Mouse (Mus musculus): ENCODE results near the gene Cactin. TPM values are rescaled to one million over a fixed set of nuclear protein-coding genes. Genes with fewer than 3 reads are reported as not detected.
A peak's percentile ranks its signal among the peaks of the same experiment; 100 is the strongest.

The Cactin gene
- polyA plus RNA-seq, 1 experiment: 31.9 TPM

DNA sequence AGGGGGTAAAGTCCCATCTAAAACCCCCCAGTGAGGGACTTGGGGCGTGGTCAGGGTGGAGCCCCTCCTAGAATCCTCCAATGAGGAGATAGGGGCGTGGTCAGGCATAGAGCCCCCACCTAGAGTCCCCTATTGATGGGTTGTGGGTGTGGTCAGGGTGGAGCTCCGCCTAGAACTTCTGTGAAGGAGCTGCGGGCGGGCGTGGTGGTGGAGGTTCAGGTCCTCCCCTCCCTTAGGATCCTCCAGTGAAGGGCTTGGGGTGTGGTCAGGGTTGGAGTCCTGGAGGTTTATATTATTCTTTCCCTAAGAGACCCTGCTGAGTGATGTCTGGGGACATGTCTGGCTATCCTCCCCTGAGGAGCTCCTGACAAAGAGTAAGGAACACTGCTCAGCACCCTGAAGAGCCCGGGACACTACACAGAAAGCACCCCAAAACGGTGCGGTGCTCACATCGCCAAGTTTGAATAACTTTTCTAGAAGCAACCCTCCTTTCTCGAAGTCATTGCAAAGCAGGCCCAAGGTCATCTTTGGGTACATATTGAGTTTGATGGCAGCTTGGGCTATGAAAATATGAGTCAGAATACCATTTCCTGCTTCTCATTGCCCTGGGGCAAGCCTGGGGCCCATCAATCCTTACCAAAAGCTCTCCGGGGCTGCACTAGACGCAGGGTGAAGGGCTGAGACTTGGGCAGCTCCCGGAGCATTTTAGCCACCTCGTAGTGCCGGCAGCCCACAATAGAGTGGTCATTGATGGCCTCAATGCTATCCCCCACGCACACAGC lies 19.8 kb downstream of the Cactin start:
- no peak for DNase-seq (ENCODE audit: extremely low spot score in 1 of 2, low spot score in 1 of 2)

DNA sequence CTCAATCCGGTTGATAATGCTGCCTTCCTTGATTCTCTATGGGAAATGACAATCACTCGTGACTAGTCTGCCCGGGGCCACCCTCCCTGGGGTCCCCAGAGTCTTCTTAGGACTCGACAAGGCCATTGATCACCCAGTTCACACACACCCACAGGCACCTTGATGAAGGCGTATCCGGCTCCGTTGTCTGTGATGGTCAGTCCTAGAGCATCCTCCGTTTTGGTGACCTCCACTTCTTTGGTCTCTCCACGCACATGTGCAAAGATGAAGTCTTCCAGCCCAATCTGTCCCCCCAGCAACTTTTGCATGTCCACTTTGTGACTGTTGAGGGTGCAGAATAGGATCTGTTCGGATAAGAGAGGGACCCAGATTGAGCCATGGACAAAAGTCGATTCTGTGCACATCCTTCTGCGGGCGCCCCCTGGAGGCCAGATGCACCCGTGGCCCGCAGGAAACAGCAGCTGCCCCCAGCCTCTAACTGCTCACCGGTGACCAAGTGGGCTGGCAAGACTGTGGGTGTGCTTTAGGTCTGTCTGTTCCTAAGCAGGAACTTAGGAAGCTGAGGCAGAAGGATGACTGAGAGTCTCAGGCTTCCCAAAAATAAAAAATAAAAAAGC lies 20.5 kb downstream of the Cactin start:
- peak in 1 of 2 experiments; percentile 69 for DNase-seq (ENCODE audit: extremely low spot score in 1 of 2, low spot score in 1 of 2)

DNA sequence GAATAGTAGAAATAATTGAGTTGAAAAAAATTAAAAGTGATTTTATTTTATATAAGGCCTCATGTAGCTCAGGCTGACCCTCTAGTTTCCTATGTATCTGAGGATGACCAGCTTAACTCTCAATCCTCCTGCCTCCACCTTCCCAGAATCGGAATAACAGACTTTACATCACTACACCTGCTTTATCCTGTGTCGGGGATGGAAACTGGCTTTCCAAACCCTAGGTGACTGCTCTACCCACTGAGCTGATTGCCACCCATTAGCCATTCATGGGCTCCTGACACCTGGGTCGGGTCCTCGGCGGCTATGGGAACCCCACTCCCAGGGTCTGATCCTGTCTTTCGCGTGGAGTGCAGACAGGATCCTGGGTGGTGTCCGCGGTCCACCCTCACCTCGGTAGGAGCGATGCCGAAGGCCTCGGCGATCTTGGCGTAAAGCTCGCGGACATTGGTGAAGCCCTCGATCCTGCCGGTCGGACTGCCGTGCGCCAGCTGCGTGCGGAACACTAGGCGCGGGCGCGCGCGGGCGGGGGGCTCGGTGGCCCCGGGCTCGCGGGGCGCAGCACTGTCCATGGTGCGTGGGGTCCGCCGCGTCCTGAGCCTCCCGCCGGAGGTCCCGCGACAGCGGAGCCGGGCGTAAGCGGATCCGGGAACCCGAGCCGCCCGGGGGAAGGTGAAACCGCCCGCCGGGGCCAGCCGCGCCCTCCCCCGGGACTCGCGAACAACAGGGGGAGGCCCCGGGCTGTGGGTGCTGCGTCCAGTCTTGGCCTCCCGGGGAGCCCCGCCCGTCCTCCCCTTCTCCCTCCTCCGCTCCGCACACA lies 22.0 kb downstream of the Cactin start, which contains the start of gene Gipc3:
Gene Gipc3, minus strand, starts transcription at position 581 of the 820 bp plus-strand sequence.
- DNase-seq (ENCODE audit: extremely low spot score in 1 of 2, low spot score in 1 of 2): no peak

DNA sequence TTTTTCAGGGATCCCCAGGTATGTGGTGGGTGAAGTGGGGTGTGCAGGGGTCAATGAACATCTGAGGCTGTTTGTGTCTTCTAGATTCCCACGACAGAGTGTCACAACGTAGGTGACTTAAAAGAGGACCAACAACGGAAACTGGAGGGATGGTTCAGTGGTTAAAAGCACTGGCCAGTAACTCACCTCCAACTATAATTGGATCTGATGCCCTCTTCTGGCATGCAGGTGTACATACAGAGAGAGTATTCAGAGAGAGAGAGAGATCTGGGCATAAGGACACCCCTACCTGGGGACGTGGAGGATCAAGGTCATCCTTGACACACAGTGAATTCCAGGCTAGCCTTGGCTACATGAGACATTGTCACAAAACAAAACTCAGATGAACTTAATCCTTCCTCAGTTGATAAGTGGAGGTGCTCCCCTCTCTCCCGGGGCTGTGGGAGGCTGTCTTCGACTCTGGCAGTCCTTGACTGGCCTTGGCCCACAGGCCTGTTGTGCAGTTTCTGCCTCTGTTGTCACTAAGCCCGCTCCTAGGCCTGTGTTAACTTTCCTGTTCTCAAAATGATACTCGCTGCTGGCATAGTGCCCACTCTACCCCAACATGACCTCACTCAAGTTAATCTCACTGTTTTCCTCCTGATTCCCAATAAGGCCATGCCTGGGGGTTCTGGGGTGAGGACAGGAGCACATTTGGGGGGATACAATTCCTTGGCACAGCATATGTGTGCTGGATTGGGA lies 23.7 kb downstream of the Cactin start:
- DNase-seq (ENCODE audit: extremely low spot score in 1 of 2, low spot score in 1 of 2): no peak

DNA sequence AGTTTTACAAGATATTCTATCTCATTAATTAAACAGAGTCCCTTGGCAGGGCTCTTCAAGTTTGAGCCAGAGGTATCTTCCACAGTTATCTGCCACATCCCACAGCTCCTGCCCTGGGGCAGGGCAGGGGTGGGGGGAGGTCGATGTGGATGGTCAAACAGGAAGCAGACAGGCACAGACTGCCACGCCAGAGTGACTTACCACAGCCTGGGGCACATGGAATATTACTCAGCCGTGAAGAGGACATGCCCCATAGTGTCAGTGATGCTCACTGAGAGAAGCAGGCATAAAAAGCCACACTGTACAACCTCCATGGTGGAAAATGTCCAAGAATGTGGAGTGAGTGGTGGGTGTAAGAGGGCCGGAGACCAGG lies 24.2 kb downstream of the Cactin start:
- DNase-seq (ENCODE audit: extremely low spot score in 1 of 2, low spot score in 1 of 2): no peak

DNA sequence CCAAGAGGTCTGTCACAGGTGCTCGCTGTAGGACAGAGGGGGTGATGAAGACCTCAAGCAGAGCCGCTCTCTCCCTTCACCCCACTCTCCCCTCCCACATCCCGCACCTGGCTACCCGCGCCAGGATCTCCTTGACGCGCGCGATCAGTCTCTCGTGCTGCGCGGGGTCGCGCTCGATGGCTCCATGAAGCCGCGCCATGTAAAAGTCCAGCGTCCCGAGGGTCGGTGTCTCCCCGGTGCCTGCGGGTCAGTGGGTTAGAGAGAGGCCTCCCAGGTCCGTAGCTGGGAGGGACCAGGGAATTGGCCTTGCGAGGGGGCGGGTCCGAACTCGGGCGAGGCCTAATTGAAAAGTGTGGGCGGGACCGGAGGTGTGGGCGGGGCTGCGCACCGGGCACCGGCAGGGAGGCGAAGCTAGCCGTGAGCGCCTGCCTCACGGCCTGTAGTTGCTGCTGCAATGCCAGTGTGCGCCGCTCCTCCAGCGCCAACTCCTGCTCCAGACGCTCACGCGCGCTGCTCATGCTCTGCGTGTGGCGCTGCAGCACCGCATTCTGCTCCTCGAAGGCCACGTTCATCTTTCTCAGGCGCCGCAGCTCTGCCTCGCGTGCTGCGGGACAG lies 25.7 kb downstream of the Cactin start:
- DNase-seq (ENCODE audit: extremely low spot score in 1 of 2, low spot score in 1 of 2): peak in 1 of 2 experiments; percentile 54

DNA sequence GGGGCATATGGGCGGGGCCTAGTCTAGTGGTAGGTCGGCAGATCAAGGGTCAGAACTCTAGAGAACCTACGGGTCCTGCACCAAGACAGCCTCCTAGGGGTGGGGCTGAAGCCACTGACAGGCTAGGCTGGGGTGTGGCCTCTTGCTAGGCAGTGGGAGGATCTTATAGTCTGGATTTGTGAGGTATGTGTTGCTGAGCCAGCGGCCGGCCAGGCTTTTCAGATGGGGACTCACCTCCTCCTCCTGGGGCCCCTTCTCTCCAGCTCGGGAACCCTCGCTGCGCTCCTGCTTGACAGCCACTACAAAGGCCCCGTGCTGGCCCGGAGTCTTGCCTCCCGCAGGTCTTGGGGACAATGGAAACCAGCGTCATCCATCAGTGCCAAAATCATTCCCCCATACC lies 28.2 kb downstream of the Cactin start:
- DNase-seq (ENCODE audit: extremely low spot score in 1 of 2, low spot score in 1 of 2): no peak

DNA sequence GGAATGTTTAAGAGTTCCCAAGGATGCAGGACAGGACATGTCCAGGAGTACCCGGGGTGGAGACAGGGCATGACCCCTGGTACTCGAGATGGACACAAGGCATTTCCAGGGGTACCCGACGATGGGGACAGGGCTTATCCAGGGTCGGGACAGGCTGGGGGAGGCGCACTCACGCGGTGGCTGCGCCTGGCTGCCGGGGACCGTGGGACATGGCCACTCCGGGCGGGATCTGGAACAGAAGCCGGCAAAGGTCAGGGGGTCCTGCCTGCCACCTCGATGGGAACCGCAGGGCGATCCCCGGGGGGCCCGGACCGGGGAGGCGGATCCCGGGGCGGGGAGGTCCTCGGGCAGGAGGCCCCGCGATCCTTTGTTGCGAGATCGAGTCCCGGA lies 29.1 kb downstream of the Cactin start:
- DNase-seq (ENCODE audit: extremely low spot score in 1 of 2, low spot score in 1 of 2): no peak

DNA sequence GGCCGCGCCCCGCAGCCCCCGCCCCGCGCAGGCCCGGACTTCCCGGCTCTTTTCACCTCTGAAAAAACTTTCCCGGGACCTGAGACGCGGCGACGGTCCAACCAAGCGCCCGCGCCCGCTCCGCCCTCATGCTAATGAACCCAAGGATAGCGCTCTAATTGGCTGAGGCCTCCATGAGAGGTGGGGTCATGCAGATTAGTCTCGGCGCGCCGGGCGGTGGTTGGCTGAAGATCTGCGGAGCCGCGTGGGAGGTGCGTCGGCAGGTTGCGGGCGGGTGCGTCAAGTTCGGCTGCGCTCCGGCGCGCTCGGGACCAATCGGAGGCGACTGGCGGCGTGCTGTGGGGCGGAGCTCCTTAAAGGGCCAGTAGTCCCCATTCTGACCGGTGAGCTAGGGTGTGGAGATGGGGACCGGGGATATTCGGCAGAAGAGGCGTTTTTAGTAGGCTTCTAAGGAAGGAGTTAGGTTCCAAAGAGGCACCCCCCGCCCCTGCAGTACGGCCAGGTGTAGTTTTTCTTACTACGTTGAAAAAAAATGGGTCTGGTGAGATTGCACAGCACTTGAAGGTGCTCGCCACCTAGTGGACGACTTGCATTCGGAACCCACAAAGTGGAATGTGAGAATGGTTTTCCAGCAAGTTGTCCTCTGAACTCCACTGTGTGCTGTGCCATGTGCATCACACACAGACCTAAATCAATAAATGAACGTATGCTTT lies 29.6 kb downstream of the Cactin start, which contains the start of gene Hmg20b:
Gene Hmg20b, minus strand, starts transcription at position 130 of the 713 bp plus-strand sequence.
- DNase-seq (ENCODE audit: extremely low spot score in 1 of 2, low spot score in 1 of 2): peak; percentile 99 to 100

DNA sequence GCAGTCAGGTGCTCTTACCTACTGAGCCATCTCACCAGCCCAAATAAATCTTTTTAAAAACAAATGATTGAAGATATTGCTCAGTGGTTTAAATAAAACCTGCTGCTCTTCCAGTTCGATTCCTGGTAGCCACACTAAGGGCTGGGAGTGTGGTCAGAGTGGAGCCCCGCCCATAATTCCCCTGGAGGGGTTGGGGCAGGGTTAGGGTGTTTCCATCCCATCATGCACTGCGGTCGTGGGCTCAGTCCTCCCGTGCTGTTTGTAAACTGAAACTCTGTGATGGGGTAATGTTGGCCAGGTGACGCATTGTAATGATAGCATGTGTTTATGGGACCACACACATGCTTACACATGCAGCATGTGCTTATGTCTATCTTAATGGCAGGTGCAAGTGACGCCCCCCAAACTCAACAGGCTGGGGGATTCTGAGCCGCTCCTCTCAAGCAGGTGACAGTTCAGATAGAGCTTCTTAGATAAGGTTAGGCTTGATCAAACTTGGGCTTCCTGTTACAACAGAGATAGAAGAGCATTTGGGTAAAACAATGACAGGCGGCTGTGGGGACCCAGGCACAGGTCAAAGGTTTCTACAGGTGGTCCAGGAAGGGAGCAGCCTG lies 30.9 kb downstream of the Cactin start:
- no peak for DNase-seq (ENCODE audit: extremely low spot score in 1 of 2, low spot score in 1 of 2)

DNA sequence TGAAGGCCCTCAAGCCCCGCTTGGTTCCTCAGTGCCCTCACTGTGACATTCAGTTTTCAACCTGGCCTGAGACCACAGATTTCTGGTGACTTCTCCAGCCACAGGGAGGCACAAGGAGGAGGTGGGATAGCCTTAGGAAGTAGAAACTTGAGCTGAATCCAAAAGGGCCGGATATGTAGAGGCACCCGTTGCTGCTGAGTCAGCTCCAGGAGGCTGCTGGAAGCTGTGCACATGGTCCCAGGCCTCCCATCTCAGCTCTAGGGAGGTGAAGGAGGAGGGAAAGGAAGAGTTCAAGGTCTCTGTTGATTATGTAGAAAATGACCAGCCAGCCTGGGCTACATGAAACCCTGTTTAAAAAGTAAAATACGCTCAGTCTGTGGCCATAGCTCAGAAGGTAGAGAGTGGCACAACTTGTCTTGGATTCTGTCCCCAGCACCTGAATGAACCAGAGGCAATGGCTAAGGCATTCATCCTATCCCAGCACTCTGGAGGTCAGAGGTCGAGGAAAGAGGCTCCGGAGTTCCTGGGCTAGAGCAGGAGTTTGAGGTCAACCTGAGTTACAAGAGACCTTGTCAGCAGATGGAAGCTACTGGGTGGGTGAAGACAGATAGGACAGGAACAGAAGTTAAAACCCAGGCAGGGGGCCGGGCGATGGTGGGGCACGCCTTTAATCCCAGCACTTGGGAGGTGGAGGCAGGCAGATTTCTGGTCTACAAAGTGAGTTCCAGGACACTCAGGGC lies 34.0 kb downstream of the Cactin start:
- DNase-seq (ENCODE audit: extremely low spot score in 1 of 2, low spot score in 1 of 2): no peak

DNA sequence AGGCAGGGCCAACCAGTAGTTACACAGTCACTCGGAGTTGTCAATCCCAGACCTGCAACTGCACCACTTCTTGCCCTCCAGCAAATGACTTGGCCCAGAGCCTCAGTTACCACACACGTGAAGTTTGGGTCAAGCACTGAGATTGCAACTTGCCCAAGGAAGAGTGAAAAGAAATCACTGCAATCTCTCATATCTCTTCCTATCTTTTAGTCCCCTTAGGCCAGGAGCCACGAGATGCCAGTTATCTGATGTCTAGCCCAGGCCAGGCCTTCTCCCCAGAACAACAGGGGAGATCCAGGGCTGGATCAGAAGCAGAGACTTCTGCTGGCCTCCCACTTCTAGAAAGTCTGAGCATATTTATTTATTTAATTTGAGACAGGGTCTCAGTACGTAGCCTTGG lies 34.6 kb downstream of the Cactin start:
- DNase-seq (ENCODE audit: extremely low spot score in 1 of 2, low spot score in 1 of 2): no peak

DNA sequence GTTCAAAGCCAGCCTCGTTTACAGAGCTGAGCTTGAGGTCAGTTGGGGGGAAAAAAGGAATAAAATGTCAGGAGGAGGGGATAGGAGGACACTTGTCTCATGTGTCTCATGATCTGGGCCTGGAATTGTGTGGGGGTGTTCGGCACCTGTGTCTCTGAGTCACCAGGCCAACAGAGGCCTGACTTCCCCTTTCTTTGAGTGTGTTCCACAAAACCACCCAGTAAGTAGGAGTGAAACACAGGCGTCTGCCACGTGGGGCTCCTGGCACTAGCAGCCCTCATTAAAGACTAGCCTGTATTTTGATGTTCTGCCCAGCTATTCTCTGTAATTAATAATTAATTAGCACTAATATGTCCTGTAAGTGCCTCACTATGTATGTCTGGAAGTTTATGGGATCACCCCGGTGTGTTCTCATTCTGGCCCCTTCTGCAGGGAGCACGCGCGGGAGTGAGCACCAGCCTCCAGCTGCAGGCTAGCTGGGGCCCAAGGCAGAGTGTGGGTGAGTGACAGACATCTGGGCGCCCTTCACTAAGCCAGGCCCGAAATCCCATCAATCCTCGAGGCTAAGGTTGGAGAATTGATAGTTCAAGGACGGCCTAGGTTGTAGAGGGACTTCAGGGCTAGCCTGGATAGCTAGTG lies 35.6 kb downstream of the Cactin start:
- DNase-seq (ENCODE audit: extremely low spot score in 1 of 2, low spot score in 1 of 2): no peak

DNA sequence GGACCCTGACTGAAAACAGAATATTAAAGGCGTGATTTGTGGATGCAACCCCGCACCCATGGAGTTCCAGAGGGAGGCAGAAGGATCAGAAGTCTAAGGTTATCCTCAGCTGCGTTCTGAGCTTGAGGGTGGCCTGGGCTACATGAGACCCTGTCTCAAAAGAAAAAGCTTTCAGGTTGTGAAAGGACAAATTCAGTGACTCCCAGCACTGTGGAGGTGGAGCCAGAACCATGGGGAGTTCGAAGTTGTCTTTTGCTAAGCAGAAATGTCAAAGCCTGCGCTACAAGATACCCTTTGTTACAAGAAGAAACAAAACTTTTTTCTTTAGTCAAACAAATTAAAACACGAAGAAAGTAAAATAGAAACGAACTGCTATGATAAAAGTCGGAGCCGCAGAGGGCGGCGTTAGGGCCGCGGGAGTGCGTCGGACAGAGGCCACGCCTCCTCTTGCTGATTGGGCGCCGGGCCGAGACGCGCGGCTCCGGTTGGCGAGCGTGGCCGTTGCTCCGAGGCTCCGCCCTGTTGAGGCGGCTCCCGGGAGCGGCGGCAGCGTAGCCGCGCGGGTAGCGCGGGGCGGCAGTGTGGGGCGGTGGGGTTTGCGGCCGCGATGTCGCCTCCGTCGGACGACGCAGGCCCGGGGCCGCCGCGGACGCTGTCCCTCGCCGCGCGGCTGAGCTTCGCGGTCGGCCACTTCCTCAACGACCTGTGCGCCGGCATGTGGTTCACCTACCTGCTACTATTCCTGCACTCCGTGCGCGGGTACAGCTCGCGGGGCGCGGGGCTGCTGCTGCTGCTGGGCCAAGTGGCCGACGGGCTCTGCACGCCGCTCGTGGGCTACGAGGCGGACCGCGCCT lies 36.3 kb downstream of the Cactin start, which contains the start of gene Mfsd12:
Gene Mfsd12, plus strand, starts transcription at position 501 of the 854 bp plus-strand sequence.
- peak; percentile 69 to 93 for DNase-seq (ENCODE audit: extremely low spot score in 1 of 2, low spot score in 1 of 2)

DNA sequence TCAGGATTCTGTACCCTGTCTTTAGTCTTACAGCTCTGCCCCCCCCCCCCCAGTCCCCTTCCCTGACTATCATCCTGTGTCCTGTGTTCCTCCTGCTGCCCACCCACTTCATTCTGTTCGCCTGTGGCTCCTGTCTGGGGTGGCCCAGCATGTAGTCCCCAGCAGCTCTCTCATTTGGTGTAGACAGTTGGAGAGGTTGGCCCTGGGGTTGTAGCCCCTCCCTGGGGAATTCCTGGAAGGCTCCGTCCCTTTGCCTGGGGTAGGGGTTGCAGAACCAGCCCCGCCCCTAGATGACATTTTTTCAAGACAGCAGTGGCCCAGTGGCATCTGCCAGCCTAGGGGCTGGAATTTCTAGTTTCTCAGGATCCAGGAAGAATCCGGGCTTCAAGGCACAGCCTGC lies 37.3 kb downstream of the Cactin start:
- DNase-seq (ENCODE audit: extremely low spot score in 1 of 2, low spot score in 1 of 2): no peak

DNA sequence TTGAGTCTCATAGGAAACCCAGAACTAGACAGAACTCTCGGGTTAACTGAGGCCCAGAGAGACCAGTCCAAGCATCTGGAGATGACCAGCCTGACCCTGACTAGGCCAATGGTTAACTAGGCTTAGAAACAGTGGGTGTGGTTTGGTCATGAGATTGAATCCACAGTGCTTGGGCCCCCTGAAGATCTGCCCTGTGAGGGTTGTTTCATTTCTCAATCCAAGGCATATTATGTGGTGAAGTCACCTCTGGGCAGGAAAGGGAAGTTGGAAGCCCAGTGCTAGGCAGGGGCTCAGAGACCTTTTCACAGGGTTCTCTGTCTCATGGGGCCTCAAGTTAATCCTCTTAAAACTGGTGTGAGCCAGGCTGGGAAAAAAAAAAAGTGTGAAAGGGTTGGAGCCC lies 37.9 kb downstream of the Cactin start:
- DNase-seq (ENCODE audit: extremely low spot score in 1 of 2, low spot score in 1 of 2): no peak

DNA sequence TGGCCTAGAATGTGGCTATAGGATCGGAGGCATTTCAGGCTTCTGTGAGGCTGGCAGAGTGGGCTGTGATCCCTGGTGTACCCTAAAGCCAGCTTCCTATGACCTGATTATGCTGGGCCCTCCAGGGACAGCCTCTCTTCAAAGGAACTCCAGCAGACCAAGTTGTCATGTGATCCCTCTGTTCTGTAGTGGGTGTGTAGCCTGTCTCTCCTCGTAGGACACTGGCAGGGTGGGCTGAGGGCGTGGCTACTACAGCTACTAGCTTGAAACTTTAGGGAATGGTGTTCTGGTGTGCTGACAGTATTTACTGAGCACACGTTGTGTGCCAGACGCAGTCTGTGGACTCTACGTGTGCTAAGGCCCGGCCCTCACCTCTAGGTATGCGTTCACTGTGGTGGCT lies 39.8 kb downstream of the Cactin start:
- DNase-seq (ENCODE audit: extremely low spot score in 1 of 2, low spot score in 1 of 2): no peak

Data from frontal cortex, adult 2 months (tissue).